Mouse (Mus musculus): ENCODE data around the gene Lrp5.

- TF ChIP-seq POLR2A (IDR thresholded peaks at IDR 0.05; ENCODE audit: borderline replicate concordance, control insufficient read depth, low read depth, low read length), result no peak
- no peak for TF ChIP-seq CTCF (IDR thresholded peaks at IDR 0.05; ENCODE audit: control insufficient read depth, insufficient read depth, low read length)
Measured at GRCm38 (mm10) chr19:3685611-3686214, 651 bp downstream of the Lrp5 start.
